Mouse (Mus musculus) kidney, postnatal 25 days (tissue): ENCODE data around the gene Vegfa.
"Not testable (repeated sequence)": the region's sequence is repeated elsewhere in the genome, so short reads cannot be mapped to it uniquely, and the experiment has no call there.

Experiments used
- DNase-seq, 2 experiments: peaks; one replicate each; pipeline ENCODE4 v3.0.0; 2021; ENCODE audit warnings: mixed read lengths in 2 of 2

Gene Vegfa

DNA sequence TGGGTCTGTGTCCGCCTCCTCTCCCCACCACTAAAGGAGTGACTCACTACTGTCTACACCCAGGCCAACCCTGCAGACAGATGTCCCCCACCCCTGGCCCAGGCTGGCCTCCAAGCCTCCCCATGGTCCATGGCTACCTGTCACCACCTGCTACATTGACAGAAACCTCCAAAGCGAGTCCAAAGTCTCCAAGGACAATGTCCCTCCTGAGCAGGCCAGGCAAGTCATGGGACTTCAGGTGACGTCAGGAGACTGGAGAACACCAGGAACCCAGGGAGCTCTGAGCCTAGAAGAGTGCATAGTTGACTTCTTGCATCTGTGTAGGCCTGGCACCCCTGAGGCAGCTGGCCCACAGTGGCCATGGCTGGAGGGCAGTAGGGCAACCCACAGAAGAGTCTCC, 45.3 kb downstream of the Vegfa start:
- peak in 1 of 2 experiments; percentile 58 for DNase-seq

DNA sequence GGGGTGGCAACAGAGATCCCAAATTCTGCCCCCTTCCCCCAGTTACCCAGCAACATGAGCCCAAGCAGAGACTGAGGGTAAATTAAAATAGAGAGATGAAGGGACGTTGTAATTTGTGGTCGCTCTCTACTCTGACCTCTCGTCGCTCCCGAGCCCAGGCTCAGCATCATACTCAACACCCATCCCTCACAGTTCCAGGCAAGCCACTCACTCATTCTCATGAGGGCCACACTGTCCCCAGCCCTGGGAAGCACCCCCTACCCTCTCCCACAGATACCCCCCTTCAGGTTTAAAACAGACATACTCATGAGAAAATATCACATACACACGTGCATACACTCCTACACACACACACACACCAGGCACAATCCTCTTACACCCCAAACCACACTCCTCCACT, 45.8 kb downstream of the Vegfa start:
- no peak for DNase-seq

DNA sequence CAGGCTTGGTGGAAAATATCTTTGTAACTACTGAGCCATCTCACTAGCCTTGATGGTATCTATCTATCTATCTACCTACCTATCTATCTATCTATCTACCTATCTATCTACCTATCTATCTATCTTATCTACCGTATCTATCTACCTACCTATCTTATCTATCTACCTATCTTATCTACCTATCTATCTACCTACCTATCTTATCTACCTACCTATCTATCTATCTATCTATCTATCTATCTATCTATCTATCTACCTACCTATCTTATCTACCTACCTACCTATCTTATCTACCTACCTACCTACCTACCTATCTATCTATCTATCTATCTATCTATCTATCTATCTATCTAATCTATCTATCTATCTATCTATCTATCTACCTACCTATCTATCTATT, 49.0 kb downstream of the Vegfa start:
- not testable (repeated sequence) for DNase-seq

DNA sequence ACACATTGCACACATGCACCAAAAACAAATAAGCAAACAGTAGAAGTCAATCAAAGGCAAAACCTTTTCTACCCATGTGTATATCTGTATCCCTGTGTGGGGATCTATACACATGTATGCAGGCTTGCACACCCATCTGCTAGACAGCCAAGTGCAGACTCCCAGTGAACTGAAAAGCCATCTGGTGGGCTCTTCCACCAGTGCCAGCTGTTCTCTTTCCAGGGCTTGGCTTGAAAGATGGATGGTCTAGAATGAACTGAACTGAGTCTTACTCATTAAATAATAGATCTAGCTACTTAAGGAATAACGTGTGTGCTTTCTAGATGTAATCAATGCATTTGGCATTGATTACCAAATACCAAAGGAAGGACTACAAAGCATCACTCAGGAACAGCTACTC, 50.3 kb downstream of the Vegfa start:
- no peak for DNase-seq

DNA sequence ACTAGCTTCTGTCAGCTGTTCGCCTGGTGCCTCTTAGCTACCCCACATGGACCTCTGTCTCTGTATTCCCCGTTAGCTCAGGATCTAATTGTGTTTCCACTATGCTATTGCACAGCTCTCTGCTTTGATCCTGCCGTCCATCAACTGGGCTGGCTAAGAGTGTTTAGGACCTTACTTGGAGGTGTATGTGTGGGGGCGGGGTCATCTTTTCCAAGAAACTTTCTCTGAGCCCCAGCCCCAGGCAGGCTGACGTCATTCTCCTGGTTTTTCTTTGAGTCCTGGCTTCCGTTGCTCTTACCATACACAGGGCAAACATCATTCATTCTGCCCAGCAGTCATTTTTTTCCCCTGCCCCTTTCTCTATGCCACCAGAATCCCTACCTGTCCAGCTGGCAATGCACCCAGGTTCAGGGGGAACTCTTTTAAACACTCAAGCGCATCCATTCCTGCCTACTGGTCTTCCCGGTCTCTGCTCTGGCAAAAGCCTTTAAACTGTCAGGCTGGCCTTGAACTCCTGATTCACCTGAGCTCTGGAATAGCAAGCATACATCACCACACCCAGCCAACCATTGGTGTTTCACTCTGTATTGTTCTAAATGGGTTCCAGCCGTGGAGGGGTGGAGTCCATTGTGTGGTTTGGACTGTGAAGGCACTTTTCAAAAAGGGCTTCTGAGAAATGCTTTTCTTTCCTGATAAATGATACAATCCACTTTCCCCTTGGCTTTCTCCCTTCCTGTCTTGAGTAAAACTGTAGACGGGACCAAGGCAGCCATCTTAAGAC, 53.0 kb downstream of the Vegfa start:
- DNase-seq: no peak

DNA sequence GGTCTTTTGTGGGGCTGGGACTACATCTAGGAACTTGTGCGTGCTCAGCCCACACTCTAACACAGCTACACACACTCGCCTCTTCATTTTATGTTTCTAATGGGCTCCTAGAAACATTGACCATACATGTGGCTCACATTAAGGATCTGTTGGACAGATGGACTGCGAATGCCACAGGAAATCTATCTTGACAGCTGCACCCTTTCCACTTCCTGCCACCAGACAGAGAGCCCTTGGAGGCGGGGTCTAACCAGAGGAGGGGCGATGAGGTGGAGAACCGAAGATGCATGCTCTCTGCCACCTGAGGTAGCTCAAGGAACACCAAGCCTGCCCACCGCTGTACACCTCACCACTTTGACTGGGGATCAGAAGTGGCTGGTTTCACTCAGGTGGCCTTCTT, 57.7 kb downstream of the Vegfa start:
- DNase-seq: no peak

DNA sequence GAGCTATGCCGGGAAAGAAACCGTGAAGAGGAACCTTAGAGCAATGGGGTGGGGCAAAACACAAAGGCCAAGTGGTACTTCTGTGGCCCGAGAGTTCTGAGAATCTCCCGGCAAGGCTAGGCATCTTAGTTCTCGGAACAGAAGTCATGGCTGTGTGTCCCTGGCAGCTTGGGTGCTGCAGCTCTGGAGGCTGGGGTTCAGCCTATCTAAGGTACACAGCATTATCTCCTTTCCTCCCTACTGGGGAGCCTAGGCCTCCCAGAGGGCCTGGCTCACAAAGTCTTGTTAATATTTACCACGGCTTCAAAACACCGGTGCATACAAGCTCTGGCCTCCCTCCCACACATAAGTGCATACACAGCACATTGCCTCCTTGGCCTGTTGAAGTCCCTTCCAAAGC, 59.0 kb downstream of the Vegfa start:
- DNase-seq: peak; percentile 70 to 85

DNA sequence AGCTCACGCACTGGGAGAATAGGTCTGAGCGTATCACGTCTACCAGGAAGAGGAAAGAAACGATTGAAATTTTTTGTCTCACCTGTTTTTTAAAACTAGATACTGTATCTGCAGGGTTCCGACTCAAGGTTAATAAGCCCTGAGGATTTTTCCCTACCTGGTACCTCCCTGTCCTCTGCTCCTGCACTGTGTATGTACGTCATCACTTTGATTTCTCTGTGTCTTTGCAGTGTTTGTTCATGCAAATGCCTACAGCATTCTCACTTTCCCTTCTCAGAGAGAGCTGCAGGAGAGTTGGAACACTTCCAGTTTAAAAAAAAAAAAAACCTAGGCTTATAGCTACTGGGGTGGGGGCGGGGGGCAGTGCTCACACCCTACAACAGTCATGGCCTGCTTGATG, 59.8 kb downstream of the Vegfa start:
- DNase-seq: no peak

DNA sequence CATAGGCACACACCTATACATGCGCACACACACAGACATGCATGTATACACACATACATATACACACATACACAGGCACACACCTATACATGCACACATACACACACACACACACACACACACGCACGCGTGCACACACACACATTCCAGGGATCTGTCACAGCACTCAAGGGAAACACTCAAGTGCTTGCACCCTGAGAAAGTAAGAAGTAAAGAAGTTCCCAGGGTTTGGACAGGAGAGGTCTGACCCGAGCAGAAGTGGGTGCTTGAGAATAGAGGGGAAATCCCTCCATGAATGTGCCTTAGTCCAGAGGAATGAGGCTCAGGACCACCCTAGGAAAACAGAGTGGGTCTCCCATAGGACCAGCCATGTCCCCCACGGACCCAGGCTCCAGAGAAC, 60.4 kb downstream of the Vegfa start:
- DNase-seq: no peak

DNA sequence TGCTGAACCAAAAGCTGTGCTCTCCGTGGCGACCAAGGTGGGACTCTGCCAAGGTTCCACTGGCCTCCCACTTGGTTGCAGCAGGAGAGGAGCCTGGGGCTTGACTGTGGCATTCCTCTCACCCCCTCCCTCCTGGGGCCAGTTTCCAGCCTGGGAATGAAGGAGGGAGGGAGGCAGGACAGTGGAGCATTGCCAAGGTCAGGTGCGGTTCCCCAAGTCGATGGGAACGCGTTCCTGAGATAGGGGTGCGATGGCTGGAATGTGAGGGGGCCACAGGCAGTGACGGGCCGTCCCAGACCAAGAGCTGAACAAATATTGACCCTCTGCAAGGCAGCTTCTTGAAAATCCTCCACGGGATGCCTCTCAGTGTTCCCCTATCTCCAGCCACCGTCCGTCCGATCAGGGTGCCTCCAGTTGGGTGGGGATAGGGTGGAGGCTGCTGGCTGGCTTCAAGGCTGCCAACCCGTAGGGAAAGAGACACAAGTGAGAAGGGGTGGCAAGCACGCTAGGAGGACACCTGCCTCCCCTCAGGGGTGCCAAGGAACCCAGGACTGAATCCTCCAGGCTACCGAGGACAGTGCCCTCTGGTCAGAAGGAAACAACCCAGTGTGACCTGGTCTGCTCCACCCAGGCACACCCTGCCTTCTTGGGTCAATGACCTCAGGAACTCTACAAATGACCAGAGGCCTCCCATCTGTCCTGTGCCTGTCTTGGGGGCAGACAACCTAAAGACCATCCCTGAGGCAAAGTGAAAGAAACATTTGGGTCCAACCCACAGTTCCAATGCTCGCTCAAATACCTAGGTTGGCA, 61.2 kb downstream of the Vegfa start:
- DNase-seq: peak; percentile 44 to 77

DNA sequence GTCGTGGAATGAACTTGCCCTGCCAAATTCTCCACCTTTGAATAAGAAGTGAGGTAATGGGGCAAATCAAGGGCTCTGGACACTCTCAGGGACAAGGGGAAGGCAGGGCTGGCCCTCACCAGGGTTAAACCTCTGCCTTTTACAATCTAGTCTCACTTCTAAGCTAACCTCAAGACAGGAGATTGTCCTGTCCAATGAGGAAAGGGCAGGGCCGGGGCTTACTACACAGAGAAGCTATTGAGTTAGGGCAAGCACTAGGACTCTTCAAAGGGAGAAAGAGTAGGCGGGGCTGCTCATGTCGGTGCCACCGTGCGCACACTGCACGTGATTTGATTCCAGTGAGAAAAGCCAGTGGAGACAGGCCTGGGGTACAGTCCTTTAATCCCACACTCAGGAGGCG, 62.6 kb downstream of the Vegfa start:
- DNase-seq: no peak

DNA sequence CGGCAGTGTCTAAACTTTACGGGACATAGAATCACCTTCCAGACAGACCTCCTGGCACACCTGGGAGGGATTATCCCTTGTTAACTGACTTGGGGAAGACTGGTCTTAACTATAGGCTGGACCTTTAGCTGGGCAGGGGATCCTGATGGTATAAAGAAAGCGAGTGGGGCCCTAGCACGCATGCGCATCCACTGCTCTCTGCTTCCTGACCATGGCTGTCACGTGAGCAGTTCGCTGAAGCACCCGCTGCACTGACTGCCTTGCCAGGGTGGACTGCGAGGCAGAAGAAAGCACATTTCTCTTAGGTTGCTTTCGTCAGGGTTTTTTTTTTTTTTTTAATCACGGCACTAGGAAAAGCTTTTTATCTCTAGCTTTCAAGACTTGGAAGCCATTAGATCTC, 63.8 kb downstream of the Vegfa start:
- DNase-seq: peak in 1 of 2 experiments; percentile 17
